Mouse (Mus musculus) megakaryocyte, embryonic 14.5 days (primary cell): ENCODE measurements around the gene Selenok.

Experiments
- FLI1 ChIP-seq: IDR thresholded peaks from 2 replicates; pipeline ENCODE4 v1.6.1; 2012; ENCODE audit warnings: low read length, inconsistent platforms, mixed read lengths
- GATA1 ChIP-seq: IDR thresholded peaks from 3 replicates; pipeline ENCODE4 v1.6.1; 2012; ENCODE audit warnings: mixed read lengths, low read length, inconsistent platforms, borderline replicate concordance

DNA sequence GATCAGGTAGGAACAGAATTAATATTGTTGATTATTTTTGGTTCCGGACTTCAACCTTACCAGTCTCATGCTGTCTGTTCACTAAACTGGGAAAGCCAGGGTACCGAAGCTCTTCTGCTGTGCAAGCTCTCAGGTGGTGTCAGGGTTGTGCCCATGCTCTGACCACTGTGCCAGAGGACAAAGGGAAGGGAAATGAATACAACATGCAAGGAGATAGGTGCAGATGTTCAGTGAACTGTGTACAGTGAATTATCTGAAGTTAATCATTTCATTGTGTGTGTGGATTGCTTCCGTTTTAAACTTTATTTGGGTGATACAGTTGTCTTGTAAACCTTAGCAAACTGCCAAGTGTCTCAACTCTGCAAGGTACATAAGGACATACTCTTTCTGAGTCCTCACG is 20.2 kb downstream of the Selenok start:
- TF ChIP-seq GATA1 (no peak), FLI1 (no peak)
